Mouse (Mus musculus): ENCODE results near the gene Txndc2.
"Not testable (repeated sequence)": the region's sequence is repeated elsewhere in the genome, so short reads cannot be mapped to it uniquely, and the experiment has no call there.

Gene Txndc2

DNA sequence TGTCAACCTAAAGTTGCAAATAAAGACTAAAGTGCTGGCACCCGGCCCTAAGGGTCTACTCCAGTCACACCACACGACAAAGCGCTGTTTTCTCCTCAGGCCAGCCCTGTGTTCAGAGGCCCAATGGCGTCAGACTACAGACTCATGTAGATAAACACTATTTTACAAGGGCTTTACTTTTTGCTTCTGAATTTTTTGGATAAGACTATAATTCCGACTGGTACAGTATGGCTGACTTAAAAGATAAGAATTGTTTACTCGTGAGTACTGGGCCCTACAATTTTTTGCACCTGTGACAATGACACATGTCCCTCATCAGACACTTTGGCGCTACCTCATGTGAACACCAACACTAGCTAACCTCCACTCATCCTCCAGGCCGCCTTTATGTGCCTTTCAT is 14.1 kb upstream of the Txndc2 start:
- no peak for DNase-seq (ENCODE audit: low read depth, low spot score)

DNA sequence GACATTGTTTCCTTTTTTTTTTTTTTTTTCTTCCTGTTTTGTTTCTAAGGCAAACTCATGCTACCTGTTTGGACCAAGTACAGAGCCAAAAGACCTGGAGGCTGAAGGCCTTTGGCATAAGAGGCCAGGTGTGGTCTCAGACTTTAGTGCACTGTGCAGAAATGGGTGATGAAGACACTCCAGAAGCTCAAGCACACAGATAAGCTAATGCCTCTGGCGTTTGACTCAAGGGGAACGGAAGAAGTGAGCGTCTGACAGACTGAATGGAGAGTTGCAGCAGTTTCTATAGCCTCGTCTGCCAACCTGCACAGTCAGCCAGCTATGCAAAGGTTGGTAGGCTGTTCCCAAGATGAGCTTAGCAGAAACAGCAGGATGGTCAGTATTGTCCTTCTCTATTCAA is 13.6 kb upstream of the Txndc2 start:
- no peak for DNase-seq (ENCODE audit: low read depth, low spot score)

DNA sequence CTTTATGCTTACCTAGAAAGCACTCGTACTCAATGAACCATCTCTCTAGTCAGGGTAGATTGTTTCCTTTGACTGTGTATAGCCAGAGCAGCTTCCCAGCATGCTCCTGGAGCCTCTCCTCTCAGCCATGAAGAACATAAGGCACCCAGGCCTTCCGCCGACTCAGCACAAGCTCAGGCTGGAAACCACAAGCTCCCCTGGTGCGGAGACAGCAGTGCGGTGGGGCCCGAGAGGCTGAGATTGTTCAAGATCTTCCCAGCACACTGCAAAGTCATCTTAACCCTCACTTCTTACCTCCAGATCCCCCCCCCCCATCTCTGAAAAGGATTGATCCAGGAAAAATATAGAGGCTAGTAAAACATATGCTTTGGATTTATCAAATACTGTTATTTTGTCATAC is 8.6 kb upstream of the Txndc2 start:
- DNase-seq (ENCODE audit: low read depth, low spot score), result no peak

DNA sequence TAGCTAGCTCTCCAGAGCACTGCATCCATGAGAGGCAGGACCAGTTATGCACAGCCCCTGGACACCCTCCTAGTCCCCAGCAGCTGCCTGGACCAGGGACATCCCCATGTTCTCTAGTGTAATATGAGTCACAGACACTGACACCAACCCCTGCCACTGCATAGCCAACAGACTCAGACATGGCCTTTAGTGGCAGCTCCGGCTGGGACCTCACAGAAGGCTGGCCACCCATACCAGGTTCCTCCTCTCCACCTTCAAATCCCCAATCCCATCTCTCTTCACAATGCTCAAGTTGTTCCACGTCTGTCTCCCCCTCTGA is 7.2 kb upstream of the Txndc2 start:
- no peak for DNase-seq (ENCODE audit: low read depth, low spot score)

DNA sequence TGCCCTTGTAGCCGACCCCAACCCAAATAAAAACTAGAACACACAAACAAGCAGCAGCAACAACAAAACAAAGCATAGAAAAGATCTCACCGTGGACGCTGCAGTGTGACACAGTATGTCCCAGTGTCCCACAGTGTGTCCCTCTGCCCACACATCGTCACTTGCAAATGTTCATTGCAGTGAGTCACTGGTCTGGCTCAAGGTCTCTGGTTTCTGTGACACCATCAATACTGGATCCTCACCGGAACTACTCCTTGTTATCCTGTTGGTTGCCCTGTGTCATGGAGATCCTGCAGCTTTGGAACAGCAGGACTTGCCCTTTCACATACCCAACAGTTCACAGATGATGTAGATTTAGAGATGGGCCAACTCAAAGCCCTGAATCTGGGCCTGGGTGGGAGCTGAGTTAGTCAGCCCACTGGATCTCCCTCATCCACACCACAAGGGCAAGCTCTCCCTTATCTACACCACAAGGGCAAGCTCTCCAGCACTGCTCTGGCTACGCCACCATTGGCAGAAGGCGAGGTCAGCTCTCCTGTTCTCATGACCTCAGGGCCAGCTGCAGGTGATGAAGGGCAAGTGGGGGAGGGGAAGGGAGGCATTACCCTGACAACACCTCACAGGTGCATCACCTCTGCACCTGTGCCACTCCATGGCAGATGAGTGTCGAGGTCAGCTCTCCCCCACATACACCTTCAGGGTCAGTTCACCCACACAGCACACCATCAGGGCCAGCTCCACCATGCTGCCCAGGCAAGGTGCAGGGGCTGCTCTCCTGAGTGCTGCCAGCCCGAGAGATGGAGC is 6.6 kb upstream of the Txndc2 start:
- DNase-seq (ENCODE audit: low read depth, low spot score), result peak; percentile 62

DNA sequence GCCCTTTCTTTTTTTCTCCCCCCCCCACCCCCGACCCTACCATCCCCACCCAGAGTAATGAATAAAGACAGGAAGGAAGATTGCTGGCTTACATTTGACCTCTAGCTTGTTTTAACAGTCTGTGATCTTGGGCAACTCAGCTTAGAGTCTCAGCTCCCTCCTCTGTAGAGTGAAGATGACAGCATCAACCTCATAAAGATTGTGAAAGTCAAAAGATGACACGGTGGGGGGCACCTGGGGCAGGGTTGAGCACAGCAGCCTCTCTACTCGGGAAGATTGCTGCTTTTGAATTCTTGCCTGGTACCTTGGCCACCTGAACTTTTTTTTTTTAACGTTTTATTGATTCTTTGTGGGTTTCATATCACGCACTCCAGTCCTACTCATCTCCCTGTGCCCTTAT is 6.0 kb upstream of the Txndc2 start:
- DNase-seq (ENCODE audit: low read depth, low spot score), result no peak

DNA sequence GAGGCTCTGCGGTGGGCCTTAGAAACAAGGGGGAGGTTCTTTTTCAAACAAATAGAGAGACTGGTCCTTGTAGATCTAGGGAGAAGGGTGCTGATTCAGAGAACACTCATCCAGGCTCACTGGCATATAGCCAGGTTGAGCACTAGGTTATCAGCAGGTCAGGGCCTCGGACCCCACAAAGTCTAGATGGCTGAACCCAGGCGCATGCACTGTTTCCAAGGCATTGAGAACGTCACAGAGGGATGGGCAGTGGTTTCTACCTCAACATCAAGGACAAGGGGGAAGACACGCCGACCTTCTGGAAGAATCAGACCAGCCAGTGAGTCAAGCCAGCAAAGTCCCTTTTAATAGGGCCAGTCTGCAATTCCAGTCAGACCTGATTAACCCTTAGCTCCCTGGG is 5.3 kb upstream of the Txndc2 start:
- no peak for DNase-seq (ENCODE audit: low read depth, low spot score)

DNA sequence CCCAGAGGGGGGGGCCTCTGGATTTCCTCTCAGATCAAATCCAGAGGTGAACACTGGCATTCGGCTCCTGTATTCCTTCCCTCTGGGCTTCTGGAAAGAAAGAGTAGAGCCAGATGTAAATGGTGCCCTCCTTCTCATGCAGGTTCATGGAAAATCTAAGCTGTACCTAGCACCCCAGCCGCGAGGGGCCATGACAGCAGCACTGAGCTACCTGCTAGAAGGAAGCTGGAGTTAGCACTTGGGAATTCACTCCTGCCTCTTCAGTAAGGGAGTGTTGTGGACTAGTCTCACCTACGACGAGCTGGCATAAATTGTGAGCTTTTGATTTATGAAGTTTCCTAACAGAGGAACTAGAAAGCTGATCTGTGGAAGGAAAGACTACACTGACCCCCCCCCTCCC is 1.6 kb upstream of the Txndc2 start:
- peak; percentile 56 for DNase-seq (ENCODE audit: low read depth, low spot score)

DNA sequence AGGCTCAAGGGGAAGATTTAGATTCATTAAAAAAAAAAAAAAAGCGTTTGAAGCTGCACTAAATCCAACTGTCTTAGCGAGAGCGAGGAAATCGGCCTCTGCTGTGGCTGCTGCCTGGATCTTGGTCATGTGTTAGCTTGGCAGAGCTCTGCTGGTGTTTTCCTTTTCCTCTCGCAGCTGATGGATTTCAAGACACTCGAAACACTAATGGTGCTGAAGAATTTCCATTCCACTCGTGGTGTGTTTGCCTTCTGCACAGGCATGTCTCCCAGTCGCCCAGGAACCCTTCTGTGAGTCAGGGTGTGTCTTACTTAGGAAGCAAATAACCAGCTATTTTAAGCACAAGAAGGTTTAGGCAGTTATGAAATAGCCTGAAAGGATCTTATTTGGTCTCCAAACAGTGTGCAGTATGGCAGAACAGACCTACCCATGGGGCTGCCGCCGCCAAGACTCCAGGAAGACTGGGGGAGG is 1.1 kb upstream of the Txndc2 start:
- DNase-seq (ENCODE audit: low read depth, low spot score), result no peak

DNA sequence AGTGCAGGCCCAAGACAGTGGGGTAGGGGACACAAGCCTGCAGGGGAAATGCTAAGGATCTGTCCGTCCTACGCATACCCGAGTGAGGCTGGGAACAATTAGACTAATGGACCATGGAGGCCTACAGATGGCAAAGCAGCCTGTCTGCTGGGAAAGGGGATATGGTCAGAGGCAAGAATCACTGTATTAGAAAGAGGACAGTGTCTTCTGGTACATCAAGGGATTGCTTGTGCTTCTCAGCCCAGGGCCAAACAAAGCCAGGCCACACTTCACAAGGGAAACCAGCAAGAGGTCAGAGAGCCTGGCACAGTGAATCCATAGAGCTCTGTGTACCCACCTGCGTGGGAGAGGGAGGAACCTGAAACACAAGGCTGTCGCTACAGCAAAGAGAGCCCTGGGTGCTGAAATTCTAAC is 617 bp upstream of the Txndc2 start:
- no peak for DNase-seq (ENCODE audit: low read depth, low spot score)

DNA sequence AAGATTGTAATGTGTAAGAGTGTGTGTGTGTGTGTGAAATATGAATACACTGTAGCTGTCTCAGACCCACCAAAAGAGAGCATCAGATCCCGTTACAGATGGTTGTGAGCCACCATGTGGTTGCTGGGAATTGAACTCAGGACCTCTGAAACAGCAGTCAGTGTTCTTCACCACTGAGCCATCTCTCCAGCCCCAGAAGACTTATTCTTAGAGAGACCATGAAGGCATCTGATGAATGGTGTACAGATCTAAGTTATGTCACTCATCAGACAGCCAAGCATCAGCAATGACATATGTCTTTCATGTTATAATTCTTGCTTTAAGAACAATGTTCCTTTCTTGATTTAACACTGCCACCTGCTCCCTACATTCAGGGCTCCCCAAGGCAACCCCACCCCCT is 2.8 kb downstream of the Txndc2 start:
- DNase-seq (ENCODE audit: low read depth, low spot score), result no peak

DNA sequence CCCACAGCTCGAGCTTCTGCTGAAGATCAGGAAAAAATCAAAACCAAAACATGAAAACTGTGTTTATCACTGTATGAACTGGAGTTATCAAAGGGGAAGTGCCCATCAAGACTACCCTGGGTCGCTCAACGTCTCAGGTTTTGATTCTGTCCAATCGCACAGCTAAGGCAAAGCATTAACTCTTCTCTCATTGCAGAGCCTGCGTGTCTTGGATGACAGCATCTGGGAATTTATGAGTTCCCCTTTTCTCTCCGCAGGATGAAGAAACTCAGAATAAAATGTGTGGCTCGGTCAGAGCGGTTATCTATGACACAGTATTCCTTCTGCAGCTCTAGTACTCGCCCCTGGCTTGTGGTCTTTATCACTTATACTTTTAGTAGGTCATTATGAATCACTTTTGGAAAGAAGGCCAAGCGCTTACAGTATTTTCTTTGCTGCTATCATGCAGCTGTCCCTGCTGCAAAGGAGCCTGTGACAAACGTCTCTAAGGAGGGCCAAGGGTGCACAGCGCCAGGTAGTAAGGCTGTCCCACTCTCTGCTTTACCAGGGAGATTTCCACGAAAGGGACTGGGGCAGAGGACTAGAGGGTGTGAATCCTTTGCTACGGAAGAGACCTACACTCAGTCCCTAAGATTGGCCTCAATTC is 6.1 kb downstream of the Txndc2 start:
- DNase-seq (ENCODE audit: low read depth, low spot score), result no peak

DNA sequence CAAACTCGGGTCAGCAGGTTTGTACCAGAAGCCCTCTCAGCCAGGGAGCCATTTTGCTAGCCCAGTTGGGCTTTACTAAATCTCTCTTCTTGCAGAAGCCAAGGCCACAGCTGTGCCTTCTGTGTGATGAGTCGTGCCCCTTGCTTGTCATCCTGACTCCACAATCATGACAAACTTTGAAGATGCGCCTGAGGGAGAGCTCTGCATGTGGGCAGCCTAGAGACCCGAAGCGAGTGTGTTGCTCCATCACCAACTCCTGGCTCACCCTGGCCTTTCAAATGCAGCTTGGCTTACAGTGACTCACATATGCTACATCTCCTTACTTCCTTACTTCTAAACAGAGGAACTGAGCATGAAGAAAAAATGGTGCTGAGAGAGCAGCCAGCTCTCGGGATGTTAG is 12.0 kb downstream of the Txndc2 start:
- no peak for DNase-seq (ENCODE audit: low read depth, low spot score)

DNA sequence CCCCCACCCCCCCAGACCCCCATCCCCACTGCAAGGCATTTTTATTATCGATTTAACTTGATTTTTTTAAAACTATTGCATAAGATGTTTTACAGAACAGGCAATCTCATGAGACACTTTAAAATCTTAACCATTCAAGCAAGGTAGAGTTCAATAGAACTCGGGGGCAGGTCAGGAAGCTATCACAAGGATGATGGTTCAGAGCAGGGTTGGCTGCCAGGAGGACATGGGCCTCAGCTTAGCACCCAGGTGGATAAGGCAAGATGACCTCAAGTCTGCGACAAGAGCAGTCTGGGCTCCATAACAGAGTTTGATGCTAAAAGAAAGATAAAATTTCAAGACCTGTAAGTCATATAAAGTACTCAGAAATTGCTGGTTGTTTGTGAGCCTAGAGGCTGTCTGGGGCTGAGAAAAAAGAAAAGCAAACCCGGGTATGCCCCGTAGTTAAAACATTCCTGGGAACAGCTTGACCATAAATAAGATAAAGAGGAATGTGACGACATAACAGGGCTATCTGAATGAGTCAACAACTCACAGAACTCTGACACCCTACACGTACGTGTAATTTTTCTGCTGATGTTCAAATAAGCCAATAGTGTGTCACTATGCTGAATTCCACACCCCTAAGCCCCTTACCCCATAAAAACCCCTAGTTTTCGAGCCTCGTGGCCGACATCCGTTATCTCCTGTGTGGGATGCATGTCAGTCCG is 13.0 kb downstream of the Txndc2 start:
- not testable (repeated sequence) for DNase-seq (ENCODE audit: low read depth, low spot score)

DNA sequence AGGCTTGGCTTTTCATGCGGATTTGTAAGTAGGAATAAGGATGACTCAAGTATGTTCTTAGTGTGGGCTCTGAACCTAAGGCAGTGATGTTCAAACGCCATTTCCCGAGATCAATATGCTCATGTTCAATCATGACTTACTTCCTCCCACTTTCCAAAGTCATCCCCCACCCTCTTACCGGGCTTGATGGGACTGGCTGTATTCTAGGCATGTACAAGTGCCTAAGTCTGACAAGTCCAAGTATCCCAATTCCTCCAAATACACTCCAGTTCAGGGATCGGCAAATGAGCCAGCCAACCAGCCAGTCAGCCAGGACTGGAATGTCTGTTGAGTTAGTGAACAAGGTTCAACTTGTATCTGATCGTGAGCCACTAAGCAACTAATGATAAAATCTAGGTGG is 15.7 kb downstream of the Txndc2 start:
- no peak for DNase-seq (ENCODE audit: low read depth, low spot score)

DNA sequence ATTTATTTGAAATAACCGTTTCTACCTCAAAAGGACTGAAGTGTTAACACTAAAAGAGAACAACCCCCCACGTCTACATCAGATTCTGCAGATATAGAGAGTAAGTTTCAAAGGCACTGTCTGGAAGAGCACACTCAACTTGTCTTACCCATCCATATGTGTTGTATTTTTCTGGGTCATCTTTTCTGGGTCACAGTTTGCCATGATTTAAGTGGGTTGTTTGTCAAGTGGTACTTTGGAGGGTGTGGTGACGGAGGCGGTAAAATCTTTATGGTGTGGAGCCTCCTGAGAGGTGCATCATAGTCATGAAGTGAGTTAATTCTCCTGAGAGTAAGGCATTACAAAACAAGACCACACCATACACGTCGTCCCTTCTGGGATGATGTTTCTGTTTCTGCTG is 16.4 kb downstream of the Txndc2 start:
- DNase-seq (ENCODE audit: low read depth, low spot score), result no peak

DNA sequence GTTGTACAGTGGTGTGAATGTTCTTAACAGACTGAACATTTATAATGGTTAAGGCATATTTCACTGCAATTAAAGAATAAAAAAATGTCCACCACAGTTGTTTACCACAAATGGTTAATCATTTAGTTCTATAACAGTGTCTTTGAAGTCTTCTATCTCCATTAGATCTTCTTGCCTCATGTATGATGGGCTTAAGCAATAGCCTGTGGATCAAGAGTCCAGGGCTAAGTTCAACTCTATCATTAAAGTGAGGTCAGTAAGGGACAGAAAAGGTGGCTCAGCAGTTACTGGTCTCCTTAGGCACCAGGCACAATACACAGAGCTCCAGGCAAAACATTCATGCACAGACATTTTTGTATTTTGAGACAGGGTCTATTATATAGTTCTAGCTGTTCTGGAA is 18.8 kb downstream of the Txndc2 start:
- DNase-seq (ENCODE audit: low read depth, low spot score), result no peak

DNA sequence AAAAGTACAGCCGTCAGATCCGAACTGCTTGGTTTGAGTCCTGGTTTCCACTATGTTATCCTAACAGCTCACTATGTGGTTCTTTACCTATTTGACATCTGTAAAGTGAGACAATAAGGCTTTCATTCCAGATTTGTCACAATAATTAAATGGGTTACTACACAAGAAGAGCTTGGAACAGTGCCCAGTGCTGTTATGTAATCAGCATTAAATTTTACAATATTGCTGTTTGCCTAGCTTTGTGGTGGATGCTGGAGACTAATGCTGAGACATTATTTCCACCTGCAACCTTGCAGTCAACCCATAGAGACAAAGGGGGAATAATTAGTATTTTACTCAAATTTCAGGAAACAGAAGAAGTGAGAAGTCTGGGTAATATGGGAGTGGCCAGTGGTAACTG is 23.5 kb downstream of the Txndc2 start:
- no peak for DNase-seq (ENCODE audit: low read depth, low spot score)

DNA sequence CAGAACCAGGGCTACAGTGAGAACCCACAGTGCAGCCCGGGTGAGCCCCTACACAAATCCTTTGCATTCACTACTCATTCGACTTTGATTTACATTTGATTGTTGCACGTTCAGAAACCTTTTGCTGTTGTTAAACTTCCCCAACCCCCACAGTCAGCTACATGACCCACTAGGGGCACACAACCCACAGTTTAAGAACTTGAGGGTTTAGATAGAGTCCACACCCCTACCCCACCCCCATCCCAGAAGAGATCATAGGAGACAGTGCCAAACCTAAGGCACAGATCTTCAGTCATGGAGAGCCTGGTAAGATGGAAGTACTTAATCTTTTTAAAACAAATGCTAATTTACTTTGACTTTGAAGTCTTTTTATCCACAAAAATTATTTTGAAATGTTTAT is 26.3 kb downstream of the Txndc2 start:
- DNase-seq (ENCODE audit: low read depth, low spot score), result peak; percentile 48

DNA sequence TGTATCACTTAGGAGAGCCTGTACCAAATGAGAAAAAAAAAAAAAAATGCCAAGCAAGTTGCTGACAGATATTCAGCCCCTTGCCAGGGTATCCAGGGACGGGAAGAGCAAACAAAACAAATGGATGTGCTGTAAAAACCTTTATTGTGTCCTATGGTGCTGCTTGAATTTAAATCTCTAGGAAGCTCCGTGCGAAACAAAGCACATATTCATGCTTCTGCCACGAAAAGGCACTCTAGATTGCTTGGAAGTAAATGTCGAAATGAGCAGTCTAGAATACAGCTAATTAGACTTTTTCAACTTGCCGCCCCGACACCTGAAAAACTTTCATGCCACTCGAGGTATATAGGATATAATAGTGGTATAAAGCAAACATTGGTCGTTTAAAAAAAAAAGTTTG is 27.5 kb downstream of the Txndc2 start:
- no peak for DNase-seq (ENCODE audit: low read depth, low spot score)

DNA sequence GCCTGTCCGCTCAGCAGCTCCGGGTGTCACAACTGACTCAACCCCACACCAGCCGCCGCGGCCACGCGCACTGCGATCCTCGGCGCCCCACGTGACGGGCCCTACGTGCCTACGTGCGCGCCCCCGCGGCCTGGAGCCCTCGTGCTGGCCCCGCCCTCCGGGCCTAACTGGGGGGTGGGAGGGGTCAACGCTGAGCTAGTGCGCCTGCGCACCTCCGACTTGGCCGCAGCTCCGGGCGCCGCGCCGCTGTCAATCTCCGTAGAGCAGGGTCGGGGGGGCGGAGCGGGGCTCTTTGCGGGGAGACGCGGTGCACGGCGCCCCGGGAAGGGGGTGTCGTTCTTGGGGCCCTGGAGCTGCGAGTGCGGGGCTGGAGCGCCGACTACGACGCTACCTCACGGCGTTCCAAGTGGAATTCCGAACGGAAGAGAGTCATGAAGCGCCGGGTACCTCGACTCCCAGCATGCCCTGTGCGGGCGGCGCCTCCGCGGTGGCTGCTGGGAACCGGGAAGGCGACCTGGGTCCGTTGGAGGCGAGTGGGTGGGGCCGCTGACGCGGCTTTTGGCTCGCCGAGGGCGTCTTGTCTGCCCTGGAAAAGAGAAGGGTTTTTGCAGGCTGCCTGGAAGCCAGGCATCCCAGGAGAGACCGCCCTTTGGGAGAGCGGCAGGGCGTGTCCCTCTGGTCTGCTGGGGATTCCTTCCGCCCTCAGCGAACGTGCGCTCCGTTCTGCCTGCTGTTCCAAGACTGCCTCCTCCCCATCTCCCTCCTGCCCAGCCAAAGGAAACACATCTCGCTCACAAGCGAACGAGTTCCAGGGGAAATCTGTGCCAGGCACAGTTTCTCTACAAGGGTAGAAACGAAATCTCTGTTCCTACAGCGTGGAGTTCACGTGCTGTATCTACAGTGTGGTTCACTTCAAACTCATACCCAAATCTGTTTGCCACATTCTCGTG is 28.2 kb downstream of the Txndc2 start, which contains the start of gene Vapa:
Vapa (minus strand) TSS at position 93 of the 950 bp plus-strand sequence.
- DNase-seq (ENCODE audit: low read depth, low spot score), result peak; percentile 99

DNA sequence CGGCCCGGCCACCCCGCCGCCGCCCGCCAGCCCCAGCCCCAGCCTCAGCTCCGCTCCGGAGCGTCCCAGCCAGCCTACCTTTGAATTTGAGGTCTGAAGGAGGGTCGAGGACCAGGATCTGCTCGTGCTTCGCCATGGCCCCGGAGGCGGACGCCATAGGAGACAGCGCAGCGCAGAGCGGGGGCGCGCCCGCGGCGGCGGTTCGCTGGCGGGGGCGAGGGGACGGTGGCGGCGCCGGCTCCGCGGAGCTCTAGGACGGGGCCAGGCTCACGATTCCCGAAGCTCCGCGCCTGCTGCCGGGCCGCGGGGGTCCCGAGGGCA is 28.9 kb downstream of the Txndc2 start:
- no peak for DNase-seq (ENCODE audit: low read depth, low spot score)
